Comparison of ENCODE assay signal across 10 mouse cellular contexts in genomic region chr1:74042711-74043467, GRCm38 (mm10).
DNase-seq lines count a peak whose midpoint lies in the region; ATAC-seq and TF ChIP-seq lines count a peak whose summit lies in the region.
"Had no signal": no experiment of that assay in that cellular context is flagged by ENCODE, and none has a peak within 500 bp of the region (broad histone marks: within the 10 kb centered on the region; RNA-seq: fewer than 3 reads in every experiment).

No protein-coding gene starts in this region.

- peak overlapping the region; percentile 24 for H3K4me3 ChIP-seq in heart, embryonic 10.5 days
- no peak overlapping the region for H3K4me3 ChIP-seq in heart, adult 2 months
- H3K4me3 ChIP-seq in neural tube, embryonic 13.5 days, result no peak overlapping the region
- no peak overlapping the region for H3K4me3 ChIP-seq in neural tube, embryonic 15.5 days (replicated peaks)

- no peak overlapping the region for H3K9ac ChIP-seq in heart, adult 2 months (ENCODE audit: low read depth, low read length)
- H3K9ac ChIP-seq in neural tube, embryonic 13.5 days, result no peak overlapping the region
- no peak overlapping the region for H3K9ac ChIP-seq in neural tube, embryonic 15.5 days (replicated peaks)

- intact Hi-C loops in heart, adult 2 months (cut with DNase I), result no loop called here

- 0 out of 2 replicates have a peak, but pooled peaks have one; percentile 37 for ATAC-seq in neural tube, embryonic 13.5 days (ENCODE audit: low read depth)
- ATAC-seq in neural tube, embryonic 15.5 days (ENCODE audit: low FRiP score), result no peak
- ATAC-seq: CD4-positive, CD25-positive, alpha-beta regulatory T cell, adult 4 months had no signal

- H3K27me3 ChIP-seq in heart, embryonic 10.5 days (ENCODE audit: insufficient read depth, poor library complexity, severe bottlenecking), result no peaks in the 10 kb centered on the region
- no peaks in the 10 kb centered on the region for H3K27me3 ChIP-seq in heart, adult 2 months (ENCODE audit: control insufficient read depth, insufficient read depth, low read length)
- H3K27me3 ChIP-seq in neural tube, embryonic 13.5 days, result no peaks in the 10 kb centered on the region
- H3K27me3 ChIP-seq in neural tube, embryonic 15.5 days (replicated peaks), result no peaks in the 10 kb centered on the region; the same call in 1 of the 2 replicates

- H3K9me3 ChIP-seq in heart, embryonic 10.5 days, result no peaks in the 10 kb centered on the region
- no peaks in the 10 kb centered on the region for H3K9me3 ChIP-seq in neural tube, embryonic 13.5 days
- no peaks in the 10 kb centered on the region for H3K9me3 ChIP-seq in neural tube, embryonic 15.5 days (replicated peaks)

- WGBS in heart, embryonic 10.5 days, result 41% methylated on average over 3 of the region's 3 CpGs
- WGBS in heart, adult 2 months, result 44% methylated on average over 3 of the region's 3 CpGs
- WGBS in neural tube, embryonic 13.5 days, result 67% methylated on average over 3 of the region's 3 CpGs
- WGBS in neural tube, embryonic 15.5 days, result 62% methylated on average over 3 of the region's 3 CpGs

- TF ChIP-seq EP300 in heart, adult 2 months (IDR thresholded peaks at IDR 0.05; ENCODE audit: insufficient read depth, low read depth, low read length), result no peak

- DNase-seq in heart, embryonic 10.5 days (ENCODE audit: low spot score), result no peak
- no peak for DNase-seq in heart, adult 2 months
- peak; percentile 79 to 93 for DNase-seq in kidney, postnatal 25 days
- DNase-seq in telencephalon, adult 2 months (ENCODE audit: low read depth, low spot score), result peak; percentile 13
- DNase-seq in retina, postnatal 1 day, result no peak
- DNase-seq in gastrocnemius, postnatal 25 days, result no peak
- DNase-seq: lung, postnatal 10 days had no signal

- TF ChIP-seq POLR2A in heart, adult 2 months (IDR thresholded peaks at IDR 0.05; ENCODE audit: insufficient read depth, low read depth, low read length), result no peak

- no peak overlapping the region for H3K4me2 ChIP-seq in neural tube, embryonic 13.5 days
- no peak overlapping the region for H3K4me2 ChIP-seq in neural tube, embryonic 15.5 days

- H3K27ac ChIP-seq in heart, embryonic 10.5 days, result peak overlapping the region; percentile 89
- H3K27ac ChIP-seq in heart, adult 2 months, result no peak overlapping the region
- H3K27ac ChIP-seq in neural tube, embryonic 13.5 days (replicated peaks), result no peak overlapping the region
- H3K27ac ChIP-seq in neural tube, embryonic 15.5 days (replicated peaks), result no peak overlapping the region

- no peak for TF ChIP-seq CTCF in heart, adult 2 months (IDR thresholded peaks at IDR 0.05)

- no peaks in the 10 kb centered on the region for H3K36me3 ChIP-seq in heart, embryonic 10.5 days
- no peaks in the 10 kb centered on the region; the same call in 1 of the 2 replicates for H3K36me3 ChIP-seq in heart, adult 2 months (ENCODE audit: control insufficient read depth, insufficient read depth, low read length)
- no peaks in the 10 kb centered on the region for H3K36me3 ChIP-seq in neural tube, embryonic 13.5 days
- H3K36me3 ChIP-seq in neural tube, embryonic 15.5 days, result no peaks in the 10 kb centered on the region

- 0 out of 2 replicates have a peak, but pooled peaks cover 1% of the 10 kb centered on the region for H3K79me2 ChIP-seq in heart, adult 2 months (replicated peaks; ENCODE audit: control insufficient read depth, insufficient read depth, low read length)

- peaks cover 85% of the 10 kb centered on the region for H3K4me1 ChIP-seq in heart, embryonic 10.5 days
- H3K4me1 ChIP-seq in heart, adult 2 months (ENCODE audit: control insufficient read depth, insufficient read depth, low read length), result peaks cover 43% of the 10 kb centered on the region
- peaks cover 41% of the 10 kb centered on the region for H3K4me1 ChIP-seq in neural tube, embryonic 13.5 days (replicated peaks)
- H3K4me1 ChIP-seq in neural tube, embryonic 15.5 days, result peaks cover 30% of the 10 kb centered on the region

Comparison
In these comparisons a context has a peak if more than half of its experiments do, and no peak if none do; other contexts are left out.
1. DNase-seq: peak in kidney, postnatal 25 days (2 of 2) and telencephalon, adult 2 months (single experiment); none in heart, embryonic 10.5 days (single experiment), heart, adult 2 months (0 of 2), retina, postnatal 1 day (single experiment) and gastrocnemius, postnatal 25 days (single experiment).